Mouse (Mus musculus) MEL (cell line): ENCODE data around the gene Hexim1. TPM values are rescaled to one million over a fixed set of nuclear protein-coding genes. Genes with fewer than 3 reads are reported as not detected.

ENCODE experiments used
- DNase-seq: peaks from one replicate; pipeline ENCODE4 v3.0.0; 2011; ENCODE audit warnings: low read depth, low spot score
- H3K27ac ChIP-seq: 2 replicates; pipeline ENCODE4 v1.5.1; 2012; ENCODE audit warnings: low read depth, mild to moderate bottlenecking, control low read depth, low read length, moderate library complexity; ENCODE audit not compliant: control insufficient read depth
- H3K27me3 ChIP-seq, 2 experiments: fragments of 150-350 bp in 1 of 2; sonication (generic) in 1 of 2; 2 replicates each; pipeline ENCODE4 v1.6.1; 2012; ENCODE audit warnings: low read length in 2 of 2, mild to moderate bottlenecking in 2 of 2, improper control_type of control experiment in 1 of 2, moderate library complexity in 1 of 2; ENCODE audit not compliant: insufficient read depth in 2 of 2, control insufficient read depth in 1 of 2
- H3K36me3 ChIP-seq, 2 experiments: 2 replicates each; pipeline ENCODE4 v1.6.1; 2012 to 2014; ENCODE audit warnings: low read length in 2 of 2, improper control_type of control experiment in 1 of 2, inconsistent platforms in 1 of 2, mild to moderate bottlenecking in 1 of 2; ENCODE audit not compliant: insufficient read depth in 2 of 2, control insufficient read depth in 1 of 2
- H3K4me1 ChIP-seq, 2 experiments: fragments of 150-350 bp in 1 of 2; sonication (generic) in 1 of 2; 2 replicates each; pipeline ENCODE4 v1.6.1; 2012; ENCODE audit warnings: low read length in 2 of 2, improper control_type of control experiment in 1 of 2, mild to moderate bottlenecking in 1 of 2; ENCODE audit not compliant: insufficient read depth in 2 of 2, control insufficient read depth in 1 of 2
- H3K4me3 ChIP-seq, 2 experiments: fragments of 150-350 bp in 1 of 2; sonication (generic) in 1 of 2; 2 replicates each; pipeline ENCODE4 v1.5.1; 2012; ENCODE audit warnings: low read depth in 2 of 2, low read length in 2 of 2, mild to moderate bottlenecking in 2 of 2, moderate library complexity in 2 of 2, control low read depth in 1 of 2, improper control_type of control experiment in 1 of 2; ENCODE audit not compliant: control insufficient read depth in 1 of 2, insufficient read depth in 1 of 2
- H3K79me2 ChIP-seq: 2 replicates; pipeline ENCODE4 v1.6.1; 2012; ENCODE audit warnings: mild to moderate bottlenecking, low read length, moderate library complexity; ENCODE audit not compliant: control insufficient read depth, poor library complexity, insufficient read depth
- H3K9ac ChIP-seq: 2 replicates; pipeline ENCODE4 v1.6.1; 2012; ENCODE audit warnings: low read depth, mild to moderate bottlenecking, control low read depth, low read length, moderate library complexity; ENCODE audit not compliant: control insufficient read depth, poor library complexity, severe bottlenecking
- H3K9me3 ChIP-seq: fragments of 150-350 bp; sonication (generic); replicated peaks from 2 replicates; pipeline ENCODE4 v1.6.1; 2012; ENCODE audit warnings: mild to moderate bottlenecking, low read length, improper control_type of control experiment, moderate library complexity; ENCODE audit not compliant: insufficient read depth
- CTCF ChIP-seq, 3 experiments: IDR thresholded peaks in 2 of 3; conservative IDR thresholded peaks in 1 of 3; 2 replicates each; pipeline ENCODE4 v1.5.1; 2011 to 2012; ENCODE audit warnings: low read length in 3 of 3, low read depth in 2 of 3, mild to moderate bottlenecking in 2 of 3, improper control_type of control experiment in 1 of 3, inconsistent platforms in 1 of 3, mixed read lengths in 1 of 3, moderate library complexity in 1 of 3; ENCODE audit not compliant: control insufficient read depth in 1 of 3, insufficient read depth in 1 of 3, poor library complexity in 1 of 3, severe bottlenecking in 1 of 3
- E2F4 ChIP-seq: IDR thresholded peaks from 2 replicates; pipeline ENCODE4 v1.6.1; 2011; ENCODE audit warnings: low read depth, low read length, improper control_type of control experiment, borderline replicate concordance
- ELF1 ChIP-seq: IDR thresholded peaks from 2 replicates; pipeline ENCODE4 v1.6.1; 2014; ENCODE audit warnings: low read depth, mild to moderate bottlenecking, inconsistent platforms, low read length, improper control_type of control experiment, moderate library complexity
- EP300 ChIP-seq, 2 experiments: IDR thresholded peaks; 2 replicates each; pipeline ENCODE4 v1.6.1; 2011; ENCODE audit warnings: improper control_type of control experiment in 2 of 2, low read length in 2 of 2, low read depth in 1 of 2, mild to moderate bottlenecking in 1 of 2
- ETS1 ChIP-seq: IDR thresholded peaks from 2 replicates; pipeline ENCODE4 v1.6.1; 2012; ENCODE audit warnings: low read depth, mild to moderate bottlenecking, inconsistent platforms, low read length, improper control_type of control experiment, moderate library complexity
- GATA1 ChIP-seq: IDR thresholded peaks from 2 replicates; pipeline ENCODE4 v1.6.1; 2011; ENCODE audit warnings: low read depth, low read length, improper control_type of control experiment
- JUND ChIP-seq: IDR thresholded peaks from 2 replicates; pipeline ENCODE4 v1.6.1; 2011; ENCODE audit warnings: low read depth, mild to moderate bottlenecking, improper control_type of control experiment, low read length
- MAX ChIP-seq: IDR thresholded peaks from 2 replicates; pipeline ENCODE4 v1.6.1; 2011; ENCODE audit warnings: low read length, improper control_type of control experiment
- MAZ ChIP-seq: IDR thresholded peaks from 2 replicates; pipeline ENCODE4 v1.6.1; 2012; ENCODE audit warnings: low read depth, mild to moderate bottlenecking, inconsistent platforms, low read length, improper control_type of control experiment
- MEF2A ChIP-seq: IDR thresholded peaks from 2 replicates; pipeline ENCODE4 v1.6.1; 2014; ENCODE audit warnings: low read depth, mild to moderate bottlenecking, inconsistent platforms, low read length, improper control_type of control experiment; ENCODE audit not compliant: poor library complexity, insufficient replicate concordance, severe bottlenecking; ENCODE audit errors: extremely low read depth
- MYC ChIP-seq: IDR thresholded peaks from 2 replicates; pipeline ENCODE4 v1.6.1; 2011; ENCODE audit warnings: low read depth, mild to moderate bottlenecking, low read length, improper control_type of control experiment, moderate library complexity
- NELFE ChIP-seq: IDR thresholded peaks from 2 replicates; pipeline ENCODE4 v1.6.1; 2011; ENCODE audit warnings: low read depth, low read length, improper control_type of control experiment
- NRF1 ChIP-seq: IDR thresholded peaks from 2 replicates; pipeline ENCODE4 v1.6.1; 2014; ENCODE audit warnings: low read depth, mild to moderate bottlenecking, inconsistent platforms, low read length, improper control_type of control experiment, moderate library complexity; ENCODE audit not compliant: poor library complexity, insufficient read depth, severe bottlenecking
- RCOR1 ChIP-seq: IDR thresholded peaks from 2 replicates; pipeline ENCODE4 v1.6.1; 2012; ENCODE audit warnings: low read depth, mild to moderate bottlenecking, inconsistent platforms, low read length, improper control_type of control experiment
- SIN3A ChIP-seq: IDR thresholded peaks from 2 replicates; pipeline ENCODE4 v1.6.1; 2012; ENCODE audit warnings: low read length, improper control_type of control experiment, inconsistent platforms
- TAL1 ChIP-seq: IDR thresholded peaks from 2 replicates; pipeline ENCODE4 v1.6.1; 2012; ENCODE audit warnings: mild to moderate bottlenecking, inconsistent platforms, low read length, moderate library complexity, mixed read lengths
- TCF12 ChIP-seq: IDR thresholded peaks from 2 replicates; pipeline ENCODE4 v1.6.1; 2014; ENCODE audit warnings: low read depth, mild to moderate bottlenecking, inconsistent platforms, low read length, improper control_type of control experiment, moderate library complexity
- USF1 ChIP-seq: IDR thresholded peaks from 2 replicates; pipeline ENCODE4 v1.6.1; 2014; ENCODE audit warnings: low read depth, mild to moderate bottlenecking, inconsistent platforms, low read length, improper control_type of control experiment, moderate library complexity
- ZC3H11A ChIP-seq: IDR thresholded peaks from 2 replicates; pipeline ENCODE4 v1.6.1; 2012; ENCODE audit warnings: low read depth, mild to moderate bottlenecking, inconsistent platforms, low read length, improper control_type of control experiment
- ZKSCAN1 ChIP-seq: IDR thresholded peaks from 2 replicates; pipeline ENCODE4 v1.6.1; 2012; ENCODE audit warnings: low read depth, mild to moderate bottlenecking, inconsistent platforms, low read length, improper control_type of control experiment, moderate library complexity
- polyA plus RNA-seq, 2 experiments: library from polyadenylated mRNA; stranded (reverse) in 1 of 2; unstranded in 1 of 2; fragments of >175 nt in 1 of 2; fragments of >200 nt in 1 of 2; gene quantifications; 2 replicates each; pipeline versions ENCODE4 v1.2.1 to v1.2.4; 2012; ENCODE audit warnings: low replicate concordance in 2 of 2, low read depth in 1 of 2; ENCODE audit not compliant: insufficient read length in 2 of 2, insufficient read depth in 1 of 2, missing spikeins in 1 of 2
- total RNA-seq: library from RNA; depleted of rRNA; stranded (reverse); fragments of 300-350 nt; gene quantifications from 2 replicates; pipeline ENCODE4 v1.2.3, GENCODE M21; 2012

Hexim1 gene
- total and polyA plus RNA-seq, 3 experiments: 17.3 to 25.4 TPM; not detected in 1

DNA sequence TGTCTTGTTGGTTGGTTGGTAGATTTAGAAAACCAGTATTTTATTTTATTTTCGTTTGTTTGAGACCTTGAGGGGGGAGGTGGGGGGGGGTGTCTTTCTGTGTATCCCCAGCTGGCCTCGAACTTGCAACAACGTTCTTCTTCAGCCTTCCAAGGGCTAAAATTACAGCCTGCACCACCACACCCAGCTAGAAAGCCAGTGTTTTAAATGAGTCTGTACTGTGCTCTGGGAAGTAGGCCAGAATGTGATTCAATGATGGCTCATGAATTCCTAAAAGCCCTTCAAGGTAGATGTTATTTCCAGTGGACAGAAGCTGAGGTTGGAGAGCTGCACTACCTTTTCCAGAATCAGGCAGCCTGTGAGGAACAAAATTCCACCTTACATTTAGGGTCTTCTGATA is 18.2 kb downstream of the Hexim1 start (continued):
- TF ChIP-seq JUND (no peak), CTCF (IDR thresholded peaks at IDR 0.05 in 2 of 3, conservative IDR thresholded peaks at IDR 0.05 in 1 of 3; ENCODE audit: control insufficient read depth in 1 of 3, insufficient read depth in 1 of 3, low read depth in 2 of 3, low read length in 3 of 3, poor library complexity in 1 of 3, severe bottlenecking in 1 of 3) (no peak), MAZ (0 out of 2 replicates have a peak, but pooled peaks have one; percentile 48), EP300 (IDR thresholded peaks at IDR 0.05; ENCODE audit: low read depth in 1 of 2, low read length in 2 of 2) (no peak; a peak in 1 of 4 replicates), E2F4 (no peak)

GRCm38 (mm10) chr11:103136039-103136577 is 20.1 kb downstream of the Hexim1 start:
- peak; percentile 80 for DNase-seq
- no peak overlapping the region for H3K4me3 ChIP-seq
- H3K27me3 ChIP-seq: no peaks in the 10 kb centered on the region
- H3K9me3 ChIP-seq: no peaks in the 10 kb centered on the region
- TF ChIP-seq TAL1 (peak; percentile 98), MYC (0 out of 2 replicates have a peak, but pooled peaks have one; percentile 52), MEF2A (peak; percentile 91), USF1 (no peak), ZC3H11A (no peak), E2F4 (no peak), ELF1 (no peak), NELFE (no peak), GATA1 (peak; percentile 92), MAX (no peak), JUND (no peak), ZKSCAN1 (no peak), RCOR1 (peak; percentile 84), ETS1 (peak; percentile 76), MAZ (peak; percentile 80; the same call in 1 of the 2 replicates), TCF12 (peak; percentile 92), EP300 (IDR thresholded peaks at IDR 0.05; ENCODE audit: low read depth in 1 of 2, low read length in 2 of 2) (peak; percentile 88 to 92), SIN3A (peak; percentile 46; the same call in 1 of the 2 replicates), NRF1 (0 out of 2 replicates have a peak, but pooled peaks have one; percentile 5)
- TF ChIP-seq, all 39 proteins: peak for 11
- Histone ChIP-seq H3K79me2 (peaks cover 17% of the 10 kb centered on the region), H3K27ac (peak overlapping the region; percentile 35), H3K4me1 (peaks cover 22 to 30% of the 10 kb centered on the region in 2 experiments), H3K9ac (no peak overlapping the region), H3K36me3 (peaks cover 0 to 36% of the 10 kb centered on the region in 2 experiments; a peak in 2 of 4 replicates)
